Mouse (Mus musculus) CD4-positive, CD25-positive, alpha-beta regulatory T cell, adult 2 months (primary cell): ENCODE data around the gene Psmd13.
"Not testable (repeated sequence)": the region's sequence is repeated elsewhere in the genome, so short reads cannot be mapped to it uniquely, and the experiment has no call there.

Experiments
- DNase-seq: peaks from one replicate; pipeline ENCODE4 v3.0.0-alpha.2; 2012; ENCODE audit warnings: low read depth, low spot score

Psmd13 gene

GRCm38 (mm10) chr7:140856785-140857549 is 24.8 kb upstream of the Psmd13 start, which contains the start of gene Ric8a:
Ric8a (plus strand) TSS chr7:140856957.
- peak; percentile 85 for DNase-seq

- DNase-seq, result no peak
These were observed 23.9 kb upstream of the Psmd13 start, which contains the start of gene Bet1l for GRCm38 (mm10) chr7:140857550-140858505. Bet1l (minus strand) TSS chr7:140857577.

GRCm38 (mm10) chr7:140858746-140859145 is 23.0 kb upstream of the Psmd13 start:
- no peak for DNase-seq

- DNase-seq, result no peak
These were observed 21.8 kb upstream of the Psmd13 start for GRCm38 (mm10) chr7:140859997-140860396.

GRCm38 (mm10) chr7:140860728-140861127 is 21.0 kb upstream of the Psmd13 start:
- no peak for DNase-seq

- no peak for DNase-seq
These were observed 17.0 kb upstream of the Psmd13 start for GRCm38 (mm10) chr7:140864761-140865160.

- no peak for DNase-seq
These were observed 7.5 kb upstream of the Psmd13 start for GRCm38 (mm10) chr7:140874224-140874623.

GRCm38 (mm10) chr7:140877364-140877763 is 4.4 kb upstream of the Psmd13 start:
- no peak for DNase-seq

GRCm38 (mm10) chr7:140879355-140879754 is 2.4 kb upstream of the Psmd13 start:
- DNase-seq, result no peak

- no peak for DNase-seq
These were observed 1.3 kb upstream of the Psmd13 start for GRCm38 (mm10) chr7:140880419-140880818.

GRCm38 (mm10) chr7:140880865-140881515 is 778 bp upstream of the Psmd13 start:
- no peak for DNase-seq

- no peak for DNase-seq
These were observed 668 bp downstream of the Psmd13 start for GRCm38 (mm10) chr7:140882469-140882803.

- not testable (repeated sequence) for DNase-seq
These were observed 8.9 kb downstream of the Psmd13 start for GRCm38 (mm10) chr7:140890636-140891035.

GRCm38 (mm10) chr7:140894031-140894430 is 12.3 kb downstream of the Psmd13 start:
- no peak for DNase-seq

- no peak for DNase-seq
These were observed 12.8 kb downstream of the Psmd13 start for GRCm38 (mm10) chr7:140894611-140895010.

- no peak for DNase-seq
These were observed 16.1 kb downstream of the Psmd13 start for GRCm38 (mm10) chr7:140897863-140898262.

GRCm38 (mm10) chr7:140899121-140899520 is 17.4 kb downstream of the Psmd13 start:
- no peak for DNase-seq

GRCm38 (mm10) chr7:140900220-140900619 is 18.5 kb downstream of the Psmd13 start, which contains the start of gene Cox8b:
Cox8b (minus strand) TSS chr7:140900446.
- no peak for DNase-seq

- DNase-seq, result no peak
These were observed 20.5 kb downstream of the Psmd13 start for GRCm38 (mm10) chr7:140902036-140902875.

GRCm38 (mm10) chr7:140903212-140903611 is 21.4 kb downstream of the Psmd13 start:
- peak; percentile 78 for DNase-seq

GRCm38 (mm10) chr7:140905642-140906081 is 23.9 kb downstream of the Psmd13 start:
- DNase-seq, result no peak
